Mouse (Mus musculus) cerebellum, adult 2 months (tissue): Measurements from ENCODE around the gene Bcl9l.

Experiments
- CTCF ChIP-seq: fragments of 200-500 bp; IDR thresholded peaks from 2 replicates; pipeline ENCODE4 v1.5.1; 2011; ENCODE audit warnings: low read depth, mild to moderate bottlenecking, control low read depth, low read length, moderate library complexity, borderline replicate concordance; ENCODE audit not compliant: insufficient read depth
- POLR2A ChIP-seq: fragments of 200-500 bp; IDR thresholded peaks from 2 replicates; pipeline ENCODE4 v1.6.1; 2011; ENCODE audit warnings: low read length, control low read depth, borderline replicate concordance; ENCODE audit not compliant: insufficient read depth

- TF ChIP-seq CTCF (no peak), POLR2A (no peak)
These were observed 41.1 kb downstream of the Bcl9l start for GRCm38 (mm10) chr9:44523686-44524085.
